Mouse (Mus musculus): ENCODE results near the gene Akap6.

GRCm38 (mm10) chr12:53145516-53145915 lies 446.3 kb downstream of the Akap6 start:
- no peak for TF ChIP-seq EP300 (IDR thresholded peaks at IDR 0.05; ENCODE audit: low read length)
- no peak for TF ChIP-seq CTCF (conservative IDR thresholded peaks at IDR 0.05 in 1 of 2, IDR thresholded peaks at IDR 0.05 in 1 of 2; ENCODE audit: low read depth in 2 of 2, low read length in 2 of 2)
- TF ChIP-seq MAFK (IDR thresholded peaks at IDR 0.05; ENCODE audit: insufficient replicate concordance, low read length) = no peak
- TF ChIP-seq HCFC1 (IDR thresholded peaks at IDR 0.05; ENCODE audit: low read depth, low read length) = no peak
- TF ChIP-seq ZKSCAN1 (IDR thresholded peaks at IDR 0.05; ENCODE audit: borderline replicate concordance, low read depth, low read length) = no peak
- TF ChIP-seq POLR2A (IDR thresholded peaks at IDR 0.05; ENCODE audit: low read depth, low read length) = no peak
- no peak for TF ChIP-seq RAD21 (IDR thresholded peaks at IDR 0.05; ENCODE audit: low read depth, low read length)
- no peak for TF ChIP-seq TCF12 (IDR thresholded peaks at IDR 0.05; ENCODE audit: low read depth, low read length)
- no peak for TF ChIP-seq USF2 (conservative IDR thresholded peaks at IDR 0.05; ENCODE audit: low read depth, low read length)
- no peak for TF ChIP-seq USF1 (IDR thresholded peaks at IDR 0.05; ENCODE audit: low read depth, low read length)
- no peak for TF ChIP-seq SIN3A (IDR thresholded peaks at IDR 0.05; ENCODE audit: low read length)
- no peak for TF ChIP-seq KAT2A (IDR thresholded peaks at IDR 0.05; ENCODE audit: insufficient replicate concordance, low read length)
- no peak for TF ChIP-seq TBP (conservative IDR thresholded peaks at IDR 0.05; ENCODE audit: low read depth, low read length)
